Mouse (Mus musculus): ENCODE results near the gene Hoxd11. TPM values are rescaled to one million over a fixed set of nuclear protein-coding genes. Genes with fewer than 3 reads are reported as not detected.

Gene Hoxd11
- polyA plus RNA-seq, 1 experiment from 2014 or later, result not detected

DNA sequence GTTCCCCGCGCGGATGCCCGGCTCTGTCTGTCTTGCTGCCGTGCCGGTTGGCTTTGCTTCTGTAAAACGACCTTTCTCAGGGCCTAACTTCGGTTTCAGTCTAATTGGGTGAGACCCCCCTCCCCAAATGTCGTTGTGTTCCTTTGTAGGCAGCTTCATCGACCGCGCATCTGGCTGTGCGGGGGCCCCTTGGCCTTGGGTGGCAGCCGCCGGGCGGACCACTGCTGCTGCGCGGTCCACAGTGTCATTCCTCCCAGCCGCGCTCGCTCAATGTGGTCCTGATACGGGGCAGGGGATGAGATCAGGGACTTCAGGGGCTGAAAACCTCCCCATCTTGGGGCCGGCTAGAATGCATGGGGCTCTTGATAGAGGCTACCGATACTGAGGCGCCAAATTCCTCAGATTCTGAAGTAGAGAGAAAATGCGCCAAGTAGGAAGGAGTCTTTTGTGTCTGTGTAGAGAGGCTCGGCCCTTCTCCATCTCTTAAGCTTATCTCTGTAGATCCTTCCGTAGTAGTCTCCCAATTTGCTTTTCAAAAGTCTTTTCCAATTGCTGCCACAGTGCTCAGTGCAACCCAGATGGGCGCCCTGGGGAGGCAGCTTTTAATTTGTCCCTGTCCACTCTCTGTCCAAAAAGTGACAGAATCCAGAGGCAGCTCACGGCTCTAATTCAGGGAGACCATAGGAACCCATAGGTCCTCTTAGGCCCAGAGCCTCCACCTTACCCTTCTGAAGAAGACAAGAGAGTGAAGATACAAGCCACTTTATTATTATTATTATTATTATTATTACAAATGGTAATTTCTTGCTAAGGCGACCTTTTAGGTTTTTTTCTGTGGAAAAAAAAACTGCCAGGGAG, 8.6 kb downstream of the Hoxd11 start:
- Histone ChIP-seq H3K4me3 (no peak overlapping the region), H3K9me3 (no peaks in the 10 kb centered on the region), H3K36me3 (no peaks in the 10 kb centered on the region), H3K27me3 (peaks cover 94% of the 10 kb centered on the region), H3K4me2 (no peak overlapping the region), H3K27ac (no peak overlapping the region), H3K4me1 (replicated peaks) (peaks cover 6% of the 10 kb centered on the region; the same call in 1 of the 2 replicates), H3K9ac (no peak overlapping the region)
- no peak for ATAC-seq (ENCODE audit: low FRiP score)
- WGBS, result under 1% methylated on average over 31 of the region's 31 CpGs

DNA sequence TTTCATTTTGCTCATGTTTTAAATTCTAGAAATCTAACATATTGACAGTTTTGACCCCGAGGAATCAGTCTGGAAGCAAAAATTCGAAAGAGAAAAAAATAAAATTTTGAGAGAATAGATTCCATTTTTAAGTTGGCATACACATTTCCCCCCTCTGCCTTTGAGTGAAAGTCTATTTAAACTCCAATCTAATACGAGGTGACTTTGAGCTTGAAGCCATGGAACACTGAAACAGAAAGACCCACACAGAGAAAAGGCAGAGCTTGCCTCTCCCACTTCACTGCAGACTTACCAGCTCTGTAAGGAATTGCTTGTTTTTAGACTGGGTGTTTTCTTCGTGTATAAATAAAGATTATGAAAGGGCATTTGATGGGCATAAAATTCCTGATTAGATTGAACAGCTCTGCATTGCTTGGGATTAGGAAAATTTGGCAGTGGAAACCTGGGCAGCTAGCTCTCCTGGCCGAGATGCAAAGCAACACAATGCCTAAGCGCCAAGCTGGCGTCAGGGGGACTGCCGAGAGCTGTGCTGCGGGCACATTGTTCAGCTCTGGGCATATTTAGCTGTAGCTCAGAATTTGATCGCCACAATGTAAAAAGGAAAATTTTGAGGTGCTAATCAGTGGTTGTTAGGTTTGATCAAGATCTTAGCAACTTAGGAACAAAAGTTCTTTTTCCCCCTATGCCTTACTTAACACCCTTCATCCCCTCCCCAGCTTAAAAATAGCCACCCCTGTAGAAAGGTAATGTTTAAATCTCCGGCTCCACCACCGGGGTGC, 9.6 kb downstream of the Hoxd11 start:
- H3K4me3 ChIP-seq, result no peak overlapping the region
- WGBS, result 4% methylated on average over 12 of the region's 12 CpGs
- ATAC-seq (ENCODE audit: low FRiP score), result no peak

GRCm38 (mm10) chr2:74689574-74690337, 10.4 kb downstream of the Hoxd11 start:
- H3K4me3 ChIP-seq, result no peak overlapping the region

More for the DNA sequence above, 9.6 kb downstream of the Hoxd11 start:
- Histone ChIP-seq H3K4me2 (no peak overlapping the region), H3K27ac (no peak overlapping the region), H3K36me3 (no peaks in the 10 kb centered on the region), H3K27me3 (peaks cover 94% of the 10 kb centered on the region), H3K9me3 (no peaks in the 10 kb centered on the region), H3K4me1 (replicated peaks) (peaks cover 6% of the 10 kb centered on the region; the same call in 1 of the 2 replicates), H3K9ac (no peak overlapping the region)

DNA sequence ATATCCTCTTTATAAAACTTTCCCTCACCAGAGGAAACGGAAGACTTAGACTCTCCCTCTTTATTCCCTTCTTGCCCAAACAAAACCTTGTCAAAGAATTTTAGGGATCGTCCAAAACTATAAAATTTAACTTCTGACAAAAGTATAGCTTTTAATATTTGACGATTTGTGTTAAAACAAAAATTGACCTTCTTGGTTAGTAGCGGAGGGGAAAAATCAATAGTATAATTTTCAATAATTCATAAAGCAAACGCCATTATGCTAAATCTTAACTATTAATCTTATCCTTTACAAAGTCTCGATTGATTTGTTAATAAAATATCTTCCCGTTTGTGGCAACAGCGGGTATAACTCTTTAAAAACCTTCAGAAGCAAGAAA, 11.0 kb downstream of the Hoxd11 start:
- WGBS, result 9% methylated on average over 8 of the region's 8 CpGs
- H3K36me3 ChIP-seq, result no peaks in the 10 kb centered on the region
- peaks cover 94% of the 10 kb centered on the region for H3K27me3 ChIP-seq
- ATAC-seq (ENCODE audit: low FRiP score), result no peak
- no peaks in the 10 kb centered on the region for H3K9me3 ChIP-seq
- no peak overlapping the region for H3K27ac ChIP-seq
- no peak overlapping the region for H3K4me3 ChIP-seq
- H3K4me1 ChIP-seq (replicated peaks), result peaks cover 6% of the 10 kb centered on the region; the same call in 1 of the 2 replicates
- no peak overlapping the region for H3K4me2 ChIP-seq
- no peak overlapping the region for H3K9ac ChIP-seq

More at GRCm38 (mm10) chr2:74689574-74690337, 10.4 kb downstream of the Hoxd11 start:
- Histone ChIP-seq H3K4me1 (replicated peaks) (peaks cover 6% of the 10 kb centered on the region; the same call in 1 of the 2 replicates), H3K27me3 (peaks cover 94% of the 10 kb centered on the region), H3K36me3 (no peaks in the 10 kb centered on the region), H3K9me3 (no peaks in the 10 kb centered on the region), H3K9ac (no peak overlapping the region), H3K27ac (no peak overlapping the region), H3K4me2 (no peak overlapping the region)
- 1% methylated on average over 24 of the region's 24 CpGs for WGBS
- no peak for ATAC-seq (ENCODE audit: low FRiP score)

DNA sequence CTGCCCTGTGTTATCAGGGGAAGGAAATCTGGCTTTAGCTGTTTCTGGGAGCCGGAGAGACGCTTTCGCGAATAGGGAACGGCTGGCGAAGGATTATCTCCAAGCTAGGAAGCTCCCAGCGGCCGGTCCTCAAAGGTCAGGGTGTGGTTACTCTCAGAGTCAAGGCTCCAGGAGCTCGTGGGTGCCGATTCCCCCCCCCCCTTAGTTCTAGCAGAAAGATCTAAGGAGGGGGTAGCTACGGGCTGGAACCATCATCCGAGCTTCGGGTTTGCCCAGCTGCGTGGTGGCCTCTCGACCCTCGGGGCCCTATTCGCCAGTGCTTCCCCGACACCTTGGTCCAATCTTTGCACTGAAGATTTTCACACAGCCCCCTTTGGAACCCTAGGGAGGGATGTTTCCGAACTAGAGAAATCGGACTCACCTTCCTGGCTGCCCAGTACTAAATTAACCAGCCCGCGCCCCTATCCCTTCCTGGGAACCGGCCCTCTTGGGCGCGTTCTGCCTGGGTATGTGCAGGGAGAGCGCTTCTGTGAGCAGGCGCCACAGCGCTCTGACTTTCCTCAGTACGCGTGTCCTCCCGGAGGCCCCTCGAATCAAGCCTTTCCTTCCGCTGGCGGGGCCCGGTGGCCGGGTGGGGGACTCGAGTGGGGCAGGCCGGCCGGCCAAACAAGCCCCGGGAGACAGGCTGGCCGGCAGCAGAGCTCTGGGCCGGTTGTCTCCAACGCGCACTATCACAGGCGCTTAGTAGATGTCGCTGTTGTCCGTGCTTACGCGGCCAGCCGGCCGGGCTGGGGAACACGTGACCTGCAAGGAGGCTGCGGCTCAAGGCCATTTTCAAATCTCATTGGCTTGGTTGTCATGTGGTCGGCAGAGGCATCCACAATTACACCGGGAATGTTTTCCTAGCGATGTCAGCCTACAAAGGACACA, 11.9 kb downstream of the Hoxd11 start, which contains the start of gene Hoxd10:
Hoxd10 (plus strand) TSS at position 903 of the 930 bp plus-strand sequence.
- H3K27ac ChIP-seq, result no peak within 1 kb of the TSS
- H3K4me2 ChIP-seq, result no peak within 1 kb of the TSS

GRCm38 (mm10) chr2:74691995-74692807, 12.8 kb downstream of the Hoxd11 start:
- ATAC-seq (ENCODE audit: low FRiP score), result no peak
- no peak overlapping the region for H3K9ac ChIP-seq
- peaks cover 6% of the 10 kb centered on the region; the same call in 1 of the 2 replicates for H3K4me1 ChIP-seq (replicated peaks)
- H3K4me2 ChIP-seq, result no peak overlapping the region
- no peaks in the 10 kb centered on the region for H3K36me3 ChIP-seq
- no peak overlapping the region for H3K27ac ChIP-seq
- whole genome bisulfite sequencing, result 6% methylated on average over 35 of the region's 35 CpGs
- peaks cover 95% of the 10 kb centered on the region for H3K27me3 ChIP-seq
- H3K9me3 ChIP-seq, result no peaks in the 10 kb centered on the region
- H3K4me3 ChIP-seq, result no peak overlapping the region

More for the DNA sequence above, 11.9 kb downstream of the Hoxd11 start, which contains the start of gene Hoxd10:
- H3K9me3 ChIP-seq, result no peaks in the 10 kb centered on the region
- H3K27me3 ChIP-seq, result peaks cover 95% of the 10 kb centered on the region
- H3K4me3 ChIP-seq, result no peak within 1 kb of the TSS
- H3K9ac ChIP-seq, result no peak within 1 kb of the TSS
- H3K4me1 ChIP-seq (replicated peaks), result peaks cover 6% of the 10 kb centered on the region; the same call in 1 of the 2 replicates
- no peaks in the 10 kb centered on the region for H3K36me3 ChIP-seq
- ATAC-seq (ENCODE audit: low FRiP score), result 0 out of 2 replicates have a peak, but pooled peaks have one; percentile 46
- under 1% methylated on average over 56 of the region's 56 CpGs for WGBS

DNA sequence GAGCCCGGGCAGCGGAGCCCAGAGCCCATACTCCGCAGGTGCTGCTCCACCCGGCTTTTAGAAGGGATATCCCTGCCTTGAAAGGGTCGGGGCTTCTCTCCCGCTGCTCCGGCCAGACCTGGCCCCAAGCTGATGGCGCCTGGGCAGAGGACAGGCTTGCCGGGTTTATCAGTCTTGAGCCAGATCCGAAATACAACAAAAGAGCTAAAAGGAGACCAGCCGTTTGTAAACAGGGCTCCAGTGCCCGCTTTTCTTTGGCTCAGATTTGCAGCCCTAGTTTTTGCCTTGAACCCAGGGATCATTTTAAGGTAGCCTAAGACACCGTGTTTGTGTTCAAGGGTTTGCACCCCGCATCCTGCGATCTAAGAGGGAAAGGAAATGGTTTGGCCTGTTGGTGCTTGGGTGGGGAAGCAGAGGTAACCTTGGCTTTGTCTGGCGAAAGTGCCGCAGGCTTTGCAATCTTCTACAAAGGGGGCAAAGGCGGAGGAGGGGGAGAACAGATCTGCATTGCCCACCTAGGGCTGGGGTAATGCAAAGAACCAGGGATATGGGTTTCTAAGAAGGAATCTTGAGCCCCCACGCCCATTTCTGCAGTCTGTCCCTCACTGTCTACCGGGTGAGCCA, 13.6 kb downstream of the Hoxd11 start:
- Histone ChIP-seq H3K4me1 (replicated peaks) (peaks cover 11% of the 10 kb centered on the region), H3K36me3 (no peaks in the 10 kb centered on the region), H3K27me3 (peaks cover 95% of the 10 kb centered on the region), H3K9ac (no peak overlapping the region), H3K9me3 (no peaks in the 10 kb centered on the region), H3K4me3 (no peak overlapping the region), H3K27ac (no peak overlapping the region), H3K4me2 (no peak overlapping the region)
- ATAC-seq (ENCODE audit: low FRiP score), result no peak
- WGBS, result 1% methylated on average over 20 of the region's 20 CpGs

GRCm38 (mm10) chr2:74693432-74693827, 14.1 kb downstream of the Hoxd11 start:
- Histone ChIP-seq H3K27ac (no peak overlapping the region), H3K4me1 (replicated peaks) (peaks cover 16% of the 10 kb centered on the region), H3K9me3 (no peaks in the 10 kb centered on the region), H3K4me3 (no peak overlapping the region), H3K9ac (no peak overlapping the region), H3K4me2 (no peak overlapping the region), H3K27me3 (peaks cover 95% of the 10 kb centered on the region), H3K36me3 (no peaks in the 10 kb centered on the region)
- WGBS, result 13% methylated on average over 4 of the region's 4 CpGs
- ATAC-seq (ENCODE audit: low FRiP score), result no peak

DNA sequence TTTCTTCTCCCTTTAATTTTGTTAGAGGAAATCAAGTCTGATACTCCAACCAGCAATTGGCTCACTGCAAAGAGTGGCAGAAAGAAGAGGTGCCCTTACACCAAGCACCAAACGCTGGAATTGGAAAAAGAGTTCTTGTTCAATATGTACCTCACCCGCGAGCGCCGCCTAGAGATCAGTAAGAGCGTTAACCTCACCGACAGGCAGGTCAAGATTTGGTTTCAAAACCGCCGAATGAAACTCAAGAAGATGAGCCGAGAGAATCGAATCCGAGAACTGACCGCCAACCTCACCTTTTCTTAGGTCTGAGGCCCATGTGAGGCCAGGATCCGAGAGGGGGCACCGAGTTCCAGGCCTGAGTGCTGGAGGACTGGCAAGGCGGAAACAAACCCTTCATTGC, 14.7 kb downstream of the Hoxd11 start:
- ATAC-seq (ENCODE audit: low FRiP score), result no peak
- Histone ChIP-seq H3K4me1 (replicated peaks) (peaks cover 19% of the 10 kb centered on the region), H3K27me3 (peaks cover 95% of the 10 kb centered on the region), H3K9ac (no peak overlapping the region), H3K9me3 (no peaks in the 10 kb centered on the region), H3K27ac (no peak overlapping the region), H3K4me2 (no peak overlapping the region), H3K36me3 (no peaks in the 10 kb centered on the region), H3K4me3 (no peak overlapping the region)
- WGBS, result 2% methylated on average over 16 of the region's 16 CpGs

DNA sequence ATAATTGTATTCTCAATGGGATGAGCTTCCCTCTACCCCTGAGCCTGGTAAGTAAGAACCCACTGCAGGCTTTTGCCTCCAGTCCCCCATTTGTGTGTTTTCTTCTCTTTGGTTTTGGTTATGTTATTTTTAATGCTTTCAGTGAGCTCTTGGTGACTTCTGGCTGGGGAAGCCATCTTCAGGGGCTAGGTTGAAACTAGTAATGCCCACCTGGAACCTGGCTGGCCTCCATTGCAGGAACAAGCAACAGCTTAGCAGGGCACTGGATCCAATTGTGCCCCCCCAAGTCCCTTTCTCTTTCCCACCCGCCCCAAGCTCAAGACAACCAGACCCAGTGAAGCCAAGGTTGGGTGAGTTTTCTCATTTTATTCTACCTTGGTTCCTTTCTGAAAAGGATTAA, 16.0 kb downstream of the Hoxd11 start:
- Histone ChIP-seq H3K27ac (no peak overlapping the region), H3K4me2 (no peak overlapping the region), H3K4me1 (replicated peaks) (peaks cover 19% of the 10 kb centered on the region), H3K9ac (no peak overlapping the region), H3K27me3 (peaks cover 97% of the 10 kb centered on the region), H3K9me3 (no peaks in the 10 kb centered on the region), H3K4me3 (no peak overlapping the region), H3K36me3 (no peaks in the 10 kb centered on the region)
- ATAC-seq (ENCODE audit: low FRiP score), result no peak
- 3% methylated on average over 1 of the region's 1 CpGs for WGBS

Data from hindbrain, embryonic 13.5 days (tissue).